In genomic region chr10:88725343-88725742, GRCm38 (mm10) we compare ENCODE assay signal across 8 mouse cellular contexts. TPM values are rescaled to one million over a fixed set of nuclear protein-coding genes. Genes with fewer than 3 reads are reported as not detected.
A peak's percentile ranks its signal among the peaks of the same experiment; 100 is the strongest.
DNase-seq lines count a peak whose midpoint lies in the region; ATAC-seq and TF ChIP-seq lines count a peak whose summit lies in the region.

No protein-coding gene starts in this region.

- H3K4me1 ChIP-seq in heart, embryonic 11.5 days (ENCODE audit: control insufficient read depth, insufficient read depth, low read length), result no peaks in the 10 kb centered on the region
- no peaks in the 10 kb centered on the region for H3K4me1 ChIP-seq in kidney, postnatal 0 days (replicated peaks; ENCODE audit: insufficient read depth, low read length)

- DNase-seq in heart, postnatal 10 days, result peak; percentile 33 to 43
- peak; percentile 60 for DNase-seq in A20 (ENCODE audit: low read depth, low spot score)
- DNase-seq in Patski (ENCODE audit: low read depth, low spot score), result no peak
- peak; percentile 64 for DNase-seq in kidney, postnatal 0 days (ENCODE audit: low spot score)
- DNase-seq in right cerebral cortex, postnatal 10 days (ENCODE audit: low spot score in 2 of 2), result no peak
- DNase-seq in gastrocnemius, adult 8-10 months (ENCODE audit: low spot score in 2 of 2), result no peak
- no peak for DNase-seq in urinary bladder, adult 2 months (ENCODE audit: low spot score)

- no peak overlapping the region for H3K27ac ChIP-seq in heart, embryonic 11.5 days (ENCODE audit: low read depth, low read length)
- no peak overlapping the region for H3K27ac ChIP-seq in kidney, postnatal 0 days

- H3K4me2 ChIP-seq in heart, embryonic 11.5 days, result no peak overlapping the region
- H3K4me2 ChIP-seq in kidney, postnatal 0 days (ENCODE audit: low read length), result no peak overlapping the region

- H3K4me3 ChIP-seq in heart, embryonic 11.5 days (ENCODE audit: low read depth, low read length), result no peak overlapping the region
- H3K4me3 ChIP-seq in kidney, postnatal 0 days (replicated peaks; ENCODE audit: low read depth, low read length), result no peak overlapping the region

- no peaks in the 10 kb centered on the region for H3K27me3 ChIP-seq in heart, embryonic 11.5 days (ENCODE audit: control insufficient read depth, insufficient read depth, low read length)
- peaks cover 18% of the 10 kb centered on the region for H3K27me3 ChIP-seq in Patski
- H3K27me3 ChIP-seq in kidney, postnatal 0 days (ENCODE audit: insufficient read depth, low read length), result no peaks in the 10 kb centered on the region

- H3K36me3 ChIP-seq in heart, embryonic 11.5 days (ENCODE audit: control insufficient read depth, insufficient read depth, low read length), result no peaks in the 10 kb centered on the region
- H3K36me3 ChIP-seq in kidney, postnatal 0 days (ENCODE audit: insufficient read depth, low read length), result no peaks in the 10 kb centered on the region

- POLR2A ChIA-PET in Patski (lab: Charles Lee), result no interaction called here

- in situ Hi-C loops in Patski (cut with MboI; ENCODE audit: low pct_unique_long_range_greater_than_20kb), result loop anchor here (5.0 kb wide), 1 partner anchor 348 kb away; the partner anchor contains the start of genes Dram1 and Gnptab

- ATAC-seq in heart, embryonic 11.5 days (replicated peaks; ENCODE audit: insufficient number of reproducible peaks, low FRiP score, low TSS enrichment), result no peak
- no peak for ATAC-seq in Patski
- no peak for ATAC-seq in kidney, postnatal 0 days (replicated peaks; ENCODE audit: low FRiP score, low read depth)

- no peak overlapping the region for H3K9ac ChIP-seq in heart, embryonic 11.5 days (ENCODE audit: low read depth, low read length)
- no peak overlapping the region for H3K9ac ChIP-seq in kidney, postnatal 0 days (ENCODE audit: low read depth, low read length)

- no peaks in the 10 kb centered on the region for H3K9me3 ChIP-seq in heart, embryonic 11.5 days (replicated peaks; ENCODE audit: control insufficient read depth, low read length)
- H3K9me3 ChIP-seq in kidney, postnatal 0 days (replicated peaks; ENCODE audit: low read length), result no peaks in the 10 kb centered on the region

- CTCF ChIA-PET in Patski (lab: Charles Lee), result interaction anchor here (1.1 kb wide), 1 partner anchor 340 kb away, joined by 3 read pairs; no protein-coding TSS in a partner anchor

- TF ChIP-seq CTCF in Patski (IDR thresholded peaks at IDR 0.05), result peak; percentile 60
- TF ChIP-seq CTCF in kidney, postnatal 0 days (IDR thresholded peaks at IDR 0.05; ENCODE audit: low read depth), result peak; percentile 72

- WGBS in heart, embryonic 11.5 days (ENCODE audit: insufficient replicate concordance), result 37% methylated on average over 2 of the region's 2 CpGs
- 31% methylated on average over 2 of the region's 2 CpGs for WGBS in kidney, postnatal 0 days

- intact Hi-C loops in heart, postnatal 10 days (cut with DNase I), result loop anchor here (10.0 kb wide), 1 partner anchor 271 kb away; the partner anchor contains the start of gene Sycp3

RNA-seq across cellular contexts. Expression of gene Arl1, which starts 5.3 kb away (rescaled TPM):
- total RNA-seq in heart, postnatal 10 days (2021), result 10 to 100 TPM; 92.5 to 95.3 TPM
- polyA plus RNA-seq in heart, embryonic 11.5 days (2014; fragmentation: Nextera tagmentation; extraction: Ambion mirVana), result 141 and 149 TPM in 2 replicates
- 135 TPM for polyA plus RNA-seq in Patski (2021)
- polyA plus RNA-seq in kidney, postnatal 0 days (2015; fragmentation: Nextera tagmentation; extraction: Ambion mirVana), result 186 and 194 TPM in 2 replicates
- total RNA-seq in gastrocnemius, adult 8-10 months (2022), result 100 to 1,000 TPM in 1 of 4 experiments, 10 to 100 TPM in 3; 90.0 to 100 (median 98.2) TPM
- 140 and 152 TPM in 2 replicates for polyA plus RNA-seq in urinary bladder, adult 2 months (2012; rRNA removed)

RNA-seq across cellular contexts. Expression of gene Spic, which starts 40.5 kb away (rescaled TPM):
- under 1 TPM in 1 of 2 experiments, not detected in 1; 0.20 TPM for total RNA-seq in heart, postnatal 10 days (2021)
- not detected in 2 replicates for polyA plus RNA-seq in heart, embryonic 11.5 days (2014; fragmentation: Nextera tagmentation; extraction: Ambion mirVana)
- polyA plus RNA-seq in Patski (2021), result not detected
- polyA plus RNA-seq in kidney, postnatal 0 days (2015; fragmentation: Nextera tagmentation; extraction: Ambion mirVana), result 0.71 and 1.0 TPM in 2 replicates
- total RNA-seq in gastrocnemius, adult 8-10 months (2022), result not detected
- 0.43 and 0.59 TPM in 2 replicates for polyA plus RNA-seq in urinary bladder, adult 2 months (2012; rRNA removed)

Comparison
In these comparisons a context has a peak if more than half of its experiments do, and no peak if none do; other contexts are left out.
1. DNase-seq: peak in heart, postnatal 10 days (2 of 2), A20 (single experiment) and kidney, postnatal 0 days (single experiment); none in Patski (single experiment), right cerebral cortex, postnatal 10 days (0 of 2), gastrocnemius, adult 8-10 months (0 of 2) and urinary bladder, adult 2 months (single experiment).